Mouse (Mus musculus): ENCODE data around the gene Slc7a10.

The Slc7a10 gene

DNA sequence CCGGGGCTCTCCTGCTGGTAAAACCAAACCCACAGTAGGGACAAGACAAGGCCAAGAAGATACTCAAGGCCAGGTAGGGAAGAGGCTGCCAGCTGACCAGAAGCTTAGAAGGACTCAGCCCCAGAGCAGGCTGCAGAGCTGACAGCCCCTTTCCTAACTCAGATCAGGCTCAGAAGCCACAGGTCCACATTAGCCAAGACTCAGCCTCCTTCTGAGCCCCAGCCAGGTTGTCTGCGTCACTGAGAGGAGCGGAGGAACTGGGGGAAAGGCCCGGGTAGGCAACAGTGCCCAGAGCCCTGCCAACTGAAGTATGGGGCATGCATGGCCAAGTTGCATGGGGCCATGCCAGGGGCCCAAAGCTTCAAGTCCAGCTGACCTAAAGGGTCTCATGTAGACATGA is 13.7 kb upstream of the Slc7a10 start:
- no peak for DNase-seq (ENCODE audit: low spot score in 2 of 2)

GRCm38 (mm10) chr7:35175533-35175932 is 10.7 kb upstream of the Slc7a10 start:
- no peak for DNase-seq (ENCODE audit: low spot score in 2 of 2)

- DNase-seq (ENCODE audit: low spot score in 2 of 2) = no peak
Measured at GRCm38 (mm10) chr7:35176412-35177381, 9.5 kb upstream of the Slc7a10 start.

DNA sequence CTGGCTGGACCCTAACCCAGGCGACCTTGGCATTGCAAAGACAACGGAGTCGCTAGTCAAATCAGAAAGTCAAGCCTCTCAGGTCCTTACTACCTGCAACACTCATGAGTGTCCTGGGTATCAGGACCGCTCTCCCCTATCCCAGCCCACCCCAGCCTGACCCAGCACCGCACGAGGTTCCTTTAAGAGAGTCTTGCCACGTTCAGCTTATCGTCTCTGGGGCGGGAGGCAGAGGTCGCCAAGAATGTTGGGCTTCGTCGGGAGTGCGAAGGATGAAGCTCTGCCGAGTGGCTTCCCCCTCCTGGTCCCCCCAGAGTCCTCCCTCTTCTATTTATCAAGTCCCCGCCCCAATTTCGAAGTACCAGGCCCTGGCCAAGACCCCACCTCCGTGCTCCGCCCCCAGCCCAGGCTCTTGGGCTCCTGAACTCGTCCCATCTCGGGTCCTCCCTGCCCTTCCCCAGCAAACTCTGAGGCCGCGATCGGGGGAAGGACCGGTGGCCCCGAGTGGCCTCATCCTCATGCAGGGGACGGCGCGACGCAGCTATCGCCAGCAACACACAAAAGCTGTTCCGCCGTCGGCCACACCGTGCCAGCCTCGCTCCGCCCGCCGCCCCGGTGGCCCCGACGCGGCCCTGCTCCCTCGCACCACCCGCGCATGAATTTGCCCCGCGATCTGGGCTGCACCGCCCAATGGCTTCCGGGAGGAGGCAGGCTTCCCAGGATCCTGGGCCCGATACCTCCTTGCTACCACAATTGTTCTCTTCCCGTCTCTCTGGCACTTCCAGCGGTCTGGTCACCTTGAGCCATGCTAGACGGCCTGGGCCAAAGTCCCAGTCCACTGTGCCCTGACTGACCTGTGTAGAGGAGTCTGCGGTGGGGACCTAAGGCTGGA is 1.1 kb upstream of the Slc7a10 start:
- DNase-seq (ENCODE audit: low spot score in 2 of 2) = no peak

GRCm38 (mm10) chr7:35189699-35190098 is 3.5 kb downstream of the Slc7a10 start:
- DNase-seq (ENCODE audit: low spot score in 2 of 2) = no peak

GRCm38 (mm10) chr7:35191276-35191675 is 5.1 kb downstream of the Slc7a10 start:
- no peak for DNase-seq (ENCODE audit: low spot score in 2 of 2)

- no peak for DNase-seq (ENCODE audit: low spot score in 2 of 2)
Measured at GRCm38 (mm10) chr7:35197022-35197421, 10.8 kb downstream of the Slc7a10 start.

- DNase-seq (ENCODE audit: low spot score in 2 of 2) = no peak
Measured at GRCm38 (mm10) chr7:35198981-35199754, 13.0 kb downstream of the Slc7a10 start.

DNA sequence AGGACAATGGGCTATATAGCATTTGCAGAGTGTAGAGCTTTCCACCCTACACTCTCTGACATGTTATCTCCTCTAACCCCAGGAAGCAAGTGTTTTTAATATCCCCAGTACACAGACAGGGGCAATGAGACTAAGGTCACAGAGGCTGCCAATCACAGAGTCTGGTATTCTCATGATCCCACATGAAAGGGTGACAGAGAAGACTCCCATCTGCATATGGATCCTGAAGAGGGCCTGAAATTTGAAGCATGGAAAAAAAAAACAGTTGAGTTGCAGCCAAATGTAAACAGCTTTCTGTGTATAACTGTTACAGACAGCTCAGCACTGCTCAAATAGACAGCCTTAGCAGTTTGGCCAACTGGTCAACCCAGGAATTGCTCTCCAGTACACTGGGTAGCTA is 13.6 kb downstream of the Slc7a10 start:
- DNase-seq (ENCODE audit: low spot score in 2 of 2) = no peak

- no peak for DNase-seq (ENCODE audit: low spot score in 2 of 2)
Measured at GRCm38 (mm10) chr7:35211791-35212190, 25.6 kb downstream of the Slc7a10 start.

DNA sequence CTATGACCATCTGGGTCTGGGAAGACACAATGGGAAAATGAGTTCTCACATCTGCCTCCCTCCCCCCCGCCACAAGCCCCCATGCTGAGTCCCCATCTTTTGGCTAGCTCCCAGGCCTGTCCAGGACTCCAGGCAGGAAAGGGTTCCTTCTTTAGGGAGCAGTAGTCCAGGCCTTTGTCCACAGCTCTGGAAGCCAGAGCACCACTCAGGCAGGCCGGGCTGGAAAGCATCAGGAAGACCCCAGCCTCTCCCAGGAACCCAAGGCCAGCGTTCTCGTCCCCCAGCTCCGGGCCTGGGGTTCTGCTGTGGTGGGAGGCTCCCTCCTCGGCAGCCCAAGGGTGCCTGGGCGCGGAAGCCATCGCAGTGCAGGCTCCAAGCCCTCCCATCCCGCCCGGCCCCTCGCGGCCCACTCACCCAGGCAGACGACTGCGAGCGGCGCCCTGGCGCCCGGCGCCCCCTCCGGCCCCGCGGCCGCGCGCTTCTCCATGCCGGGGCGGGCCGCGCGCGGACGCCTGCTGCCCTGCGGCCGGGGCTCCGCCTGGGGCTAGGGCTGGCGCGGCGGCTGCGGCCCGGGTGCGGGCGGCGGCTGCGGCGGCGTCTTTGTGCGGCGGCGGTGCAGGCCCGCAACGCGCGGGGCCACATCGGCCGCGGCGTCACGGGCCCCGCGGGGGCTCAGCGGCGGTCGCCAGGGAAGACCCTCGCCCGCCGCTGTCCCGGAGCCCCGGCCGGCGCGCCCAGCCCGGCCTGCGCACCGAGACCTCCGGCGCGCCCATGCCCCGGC is 28.4 kb downstream of the Slc7a10 start:
- DNase-seq (ENCODE audit: low spot score in 2 of 2) = no peak

- DNase-seq (ENCODE audit: low spot score in 2 of 2) = no peak
Measured at GRCm38 (mm10) chr7:35215225-35215624, 29.0 kb downstream of the Slc7a10 start, which contains the start of gene Lrp3. TSS of gene Lrp3 (minus strand) at chr7:35215498.

- DNase-seq (ENCODE audit: low spot score in 2 of 2) = no peak
Measured at GRCm38 (mm10) chr7:35215731-35216130, 29.5 kb downstream of the Slc7a10 start.

GRCm38 (mm10) chr7:35220694-35221365 is 34.6 kb downstream of the Slc7a10 start:
- DNase-seq (ENCODE audit: low spot score in 2 of 2) = no peak

DNA sequence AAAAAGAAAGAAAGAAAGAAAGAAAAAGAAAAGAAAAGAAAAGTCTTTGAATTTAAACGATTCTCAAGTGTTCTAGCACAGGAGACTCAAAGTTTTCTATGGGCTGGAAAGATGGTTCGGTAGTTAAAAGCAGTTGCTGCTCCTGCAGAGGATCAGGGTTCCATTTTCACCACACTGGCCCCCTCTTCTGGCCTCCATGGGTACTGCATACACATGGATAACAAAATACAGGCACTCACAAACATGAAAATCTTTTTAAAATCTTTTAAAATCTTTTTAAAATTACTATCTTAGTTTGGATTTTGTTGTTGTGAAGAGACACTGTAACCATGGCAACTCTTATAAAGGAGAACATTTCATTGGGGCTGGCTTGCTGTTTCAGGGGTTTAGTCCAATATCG is 44.1 kb downstream of the Slc7a10 start:
- peak in 1 of 2 experiments; percentile 27 for DNase-seq (ENCODE audit: low spot score in 2 of 2)

DNA sequence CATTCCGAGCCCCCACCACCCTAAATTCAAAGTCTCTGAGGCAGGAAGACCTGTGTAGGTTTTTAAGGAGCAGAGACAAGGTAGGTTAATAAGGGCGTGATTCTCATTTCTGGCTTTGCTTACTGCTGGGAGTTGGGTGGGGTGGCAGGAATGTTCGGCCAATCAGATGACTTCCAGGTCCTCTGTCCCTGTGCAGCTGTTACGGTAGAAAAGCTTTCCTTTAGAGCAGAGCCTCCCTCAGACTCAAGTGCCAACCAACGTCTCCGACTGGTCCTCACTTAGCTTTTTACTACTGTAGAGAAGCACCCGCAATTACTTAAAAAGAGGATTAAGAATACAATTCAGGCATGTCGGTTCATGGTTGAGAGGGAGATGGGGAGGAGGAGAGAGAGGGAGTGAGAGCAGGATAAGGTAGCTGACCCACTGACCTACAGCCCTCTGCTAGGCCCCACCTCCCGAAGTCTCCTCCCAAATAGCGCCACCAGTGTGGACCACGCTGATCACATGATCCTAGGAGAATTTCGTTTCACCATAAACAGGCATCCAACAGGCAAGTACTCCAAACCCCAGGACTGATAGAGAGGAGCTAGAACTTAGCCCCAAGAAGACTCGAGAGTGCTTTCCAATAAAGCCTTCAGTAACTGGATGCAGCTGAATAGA is 46.7 kb downstream of the Slc7a10 start:
- DNase-seq (ENCODE audit: low spot score in 2 of 2) = no peak

- DNase-seq (ENCODE audit: low spot score in 2 of 2) = no peak
Measured at GRCm38 (mm10) chr7:35233861-35234260, 47.7 kb downstream of the Slc7a10 start.

GRCm38 (mm10) chr7:35234361-35235245 is 48.4 kb downstream of the Slc7a10 start:
- DNase-seq (ENCODE audit: low spot score in 2 of 2) = peak; percentile 84 to 93

- peak in 1 of 2 experiments; percentile 64 for DNase-seq (ENCODE audit: low spot score in 2 of 2)
Measured at GRCm38 (mm10) chr7:35235308-35235707, 49.1 kb downstream of the Slc7a10 start.
